ENCODE assay signal across 10 mouse cellular contexts in genomic region chr1:135634791-135635190, GRCm38 (mm10). TPM values are rescaled to one million over a fixed set of nuclear protein-coding genes. Genes with fewer than 3 reads are reported as not detected.
A peak's percentile ranks its signal among the peaks of the same experiment; 100 is the strongest.
DNase-seq lines count a peak whose midpoint lies in the region; ATAC-seq and TF ChIP-seq lines count a peak whose summit lies in the region.
"Had no signal": no experiment of that assay in that cellular context is flagged by ENCODE, and none has a peak within 500 bp of the region (broad histone marks: within the 10 kb centered on the region; RNA-seq: fewer than 3 reads in every experiment).

No protein-coding gene starts in this region.

- no peaks in the 10 kb centered on the region for H3K27me3 ChIP-seq in hindbrain, embryonic 13.5 days
- H3K27me3 ChIP-seq in hindbrain, postnatal 0 days (ENCODE audit: insufficient read depth, low read length): no peaks in the 10 kb centered on the region
- H3K27me3 ChIP-seq: hindbrain, embryonic 15.5 days; lung, embryonic 15.5 days had no signal

- DNase-seq in hindbrain, postnatal 0 days (ENCODE audit: low spot score): no peak
- DNase-seq in 416B (ENCODE audit: low read depth) (peak; percentile 43), adipocyte (ENCODE audit: low spot score) (peak; percentile 56), MN1 (ENCODE audit: low spot score) (no peak)
- peak; percentile 25 to 81 for DNase-seq in kidney, postnatal 36 days
- DNase-seq in heart, adult 9 months (ENCODE audit: low spot score in 2 of 2): no peak
- no peak for DNase-seq in layer of hippocampus, adult 18-20 months (ENCODE audit: low spot score in 2 of 2)

- H3K9ac ChIP-seq in hindbrain, embryonic 13.5 days: no peak overlapping the region
- no peak overlapping the region for H3K9ac ChIP-seq in hindbrain, postnatal 0 days (replicated peaks; ENCODE audit: low read length)
- H3K9ac ChIP-seq: hindbrain, embryonic 15.5 days; lung, embryonic 15.5 days had no signal

- H3K4me1 ChIP-seq in hindbrain, embryonic 13.5 days (replicated peaks): peaks cover 52% of the 10 kb centered on the region
- H3K4me1 ChIP-seq in hindbrain, postnatal 0 days (ENCODE audit: insufficient read depth, low read length): 0 out of 2 replicates have a peak, but pooled peaks cover 4% of the 10 kb centered on the region

- no peak for TF ChIP-seq CTCF in hindbrain, postnatal 0 days (IDR thresholded peaks at IDR 0.05; ENCODE audit: low read depth)

- WGBS in hindbrain, embryonic 13.5 days: 21% methylated on average over 6 of the region's 6 CpGs
- 39% methylated on average over 6 of the region's 6 CpGs for WGBS in hindbrain, postnatal 0 days

- no peak overlapping the region for H3K4me3 ChIP-seq in hindbrain, embryonic 13.5 days
- H3K4me3 ChIP-seq in hindbrain, postnatal 0 days (ENCODE audit: low read length): no peak overlapping the region
- H3K4me3 ChIP-seq: hindbrain, embryonic 15.5 days; lung, embryonic 15.5 days had no signal

- no peaks in the 10 kb centered on the region for H3K36me3 ChIP-seq in hindbrain, embryonic 13.5 days
- no peaks in the 10 kb centered on the region for H3K36me3 ChIP-seq in hindbrain, postnatal 0 days (ENCODE audit: insufficient read depth, low read length)
- H3K36me3 ChIP-seq: hindbrain, embryonic 15.5 days; lung, embryonic 15.5 days had no signal

- no peaks in the 10 kb centered on the region for H3K9me3 ChIP-seq in hindbrain, embryonic 13.5 days
- H3K9me3 ChIP-seq in hindbrain, postnatal 0 days (ENCODE audit: low read length): no peaks in the 10 kb centered on the region
- H3K9me3 ChIP-seq: hindbrain, embryonic 15.5 days; lung, embryonic 15.5 days had no signal

- H3K4me2 ChIP-seq in hindbrain, embryonic 13.5 days: no peak overlapping the region
- no peak overlapping the region for H3K4me2 ChIP-seq in hindbrain, postnatal 0 days (ENCODE audit: low read depth, low read length)
- H3K4me2 ChIP-seq: hindbrain, embryonic 15.5 days; lung, embryonic 15.5 days had no signal

- ATAC-seq in hindbrain, embryonic 13.5 days (ENCODE audit: low FRiP score): no peak
- ATAC-seq in hindbrain, postnatal 0 days: no peak

- H3K27ac ChIP-seq in hindbrain, embryonic 13.5 days: peak overlapping the region; percentile 77; the same call in 1 of the 2 replicates
- no peak overlapping the region for H3K27ac ChIP-seq in hindbrain, postnatal 0 days
- H3K27ac ChIP-seq: lung, embryonic 15.5 days had no signal

RNA-seq across cellular contexts. Expression of gene Nav1, which starts 27.7 kb away (rescaled TPM):
- 42.3 and 42.6 TPM in 2 replicates for polyA plus RNA-seq in hindbrain, embryonic 13.5 days (2015; fragmentation: Nextera tagmentation; extraction: Ambion mirVana)
- 90.0 and 106 TPM in 2 replicates for total RNA-seq in hindbrain, postnatal 0 days (2014; rRNA removed)
- 38.6 and 39.9 TPM in 2 replicates for polyA plus RNA-seq in hindbrain, postnatal 0 days (2015; fragmentation: Nextera tagmentation; extraction: Ambion mirVana)
- 10 to 100 TPM; 50.5 to 56.8 TPM for total RNA-seq in layer of hippocampus, adult 18-20 months (2021)

Comparison
In these comparisons a context has a peak if more than half of its experiments do, and no peak if none do; other contexts are left out.
1. DNase-seq: peak in 416B (single experiment), adipocyte (single experiment) and kidney, postnatal 36 days (2 of 2); none in hindbrain, postnatal 0 days (single experiment), MN1 (single experiment), heart, adult 9 months (0 of 2) and layer of hippocampus, adult 18-20 months (0 of 2).